Mouse (Mus musculus) CD4-positive, CD25-positive, alpha-beta regulatory T cell, adult 2 months (primary cell): ENCODE data around the gene Olfml2b.

Experiments
- DNase-seq: peaks from one replicate; pipeline ENCODE4 v3.0.0-alpha.2; 2012; ENCODE audit warnings: low read depth, low spot score

The Olfml2b gene

GRCm38 (mm10) chr1:170646606-170647287, 2.4 kb downstream of the Olfml2b start:
- no peak for DNase-seq

DNA sequence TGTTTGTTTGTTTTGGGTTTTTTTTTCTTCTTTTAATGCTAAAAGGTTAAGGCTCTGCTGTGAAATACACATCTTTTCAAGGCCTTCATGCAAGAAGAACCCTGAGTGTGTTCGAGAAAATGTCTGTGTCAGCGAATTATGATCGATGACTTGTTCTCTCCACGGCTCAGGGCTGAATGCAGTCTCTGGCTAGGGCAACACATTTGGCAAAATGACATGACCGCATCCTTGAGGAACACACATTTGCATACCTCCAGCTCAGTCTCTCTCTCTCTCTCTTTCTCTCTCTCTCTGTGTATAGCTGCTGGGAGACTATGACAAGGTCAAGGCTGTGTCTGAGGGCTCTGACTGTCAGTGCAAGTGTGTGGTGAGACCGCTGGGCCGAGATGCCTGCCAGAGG, 3.0 kb downstream of the Olfml2b start:
- DNase-seq = no peak

DNA sequence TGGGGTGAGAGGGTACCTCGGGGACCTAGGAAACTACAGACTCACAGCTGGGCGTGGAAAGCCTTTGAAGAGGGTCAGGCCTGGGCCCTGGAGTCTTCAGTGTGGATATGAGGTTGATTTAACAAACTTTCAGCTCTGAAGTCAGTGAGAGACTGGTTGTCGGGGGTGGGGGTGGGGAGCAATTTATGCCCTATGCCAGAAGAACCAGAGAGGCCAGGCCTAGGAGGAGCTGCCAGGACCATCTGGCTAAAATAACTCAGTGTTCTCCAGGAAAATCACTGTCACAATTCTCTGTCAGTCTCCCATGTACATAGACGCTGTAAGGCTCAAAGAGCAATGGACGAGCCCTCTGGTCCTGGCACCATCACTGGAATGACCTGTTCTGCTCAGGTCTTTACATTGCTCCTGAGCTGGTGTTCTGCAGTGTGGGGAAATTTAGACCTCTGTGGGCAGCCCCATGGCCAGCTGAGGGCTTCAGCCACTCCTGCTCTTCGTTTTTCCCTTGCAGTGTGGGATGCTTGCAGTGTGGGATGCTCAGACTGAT, 3.7 kb downstream of the Olfml2b start:
- DNase-seq = no peak

DNA sequence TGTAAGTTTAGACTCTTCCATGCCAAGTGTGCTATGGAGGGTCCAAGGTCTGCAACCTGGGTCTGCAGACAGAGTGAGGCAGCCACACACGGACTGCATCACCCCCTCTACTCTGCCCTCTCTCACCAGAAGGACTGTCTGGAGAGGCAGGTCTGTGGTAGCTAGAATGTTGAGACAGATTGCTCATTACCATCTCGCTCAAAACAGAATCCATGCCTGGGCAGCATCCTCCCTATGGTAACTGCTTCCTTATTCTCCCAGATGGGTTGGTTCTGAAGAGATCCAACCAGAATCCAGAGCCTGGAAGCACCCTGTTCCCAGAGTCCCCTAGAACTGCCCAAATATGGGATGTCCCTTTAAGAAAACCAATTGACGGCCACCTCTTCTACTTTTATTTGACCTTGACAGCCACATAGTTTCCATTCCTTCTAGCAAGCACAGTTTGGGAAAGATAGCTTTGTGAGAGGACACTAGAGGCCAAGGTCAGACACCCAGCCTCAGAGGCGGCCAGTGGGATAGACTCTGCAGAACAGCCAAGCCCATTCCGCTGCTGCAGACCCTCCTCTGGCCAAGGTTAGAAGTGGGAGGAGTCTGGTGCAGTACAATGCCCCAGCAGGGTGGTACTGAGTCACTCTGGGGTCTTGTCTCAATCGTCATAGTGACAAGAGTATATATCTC, 6.9 kb downstream of the Olfml2b start:
- DNase-seq = no peak

DNA sequence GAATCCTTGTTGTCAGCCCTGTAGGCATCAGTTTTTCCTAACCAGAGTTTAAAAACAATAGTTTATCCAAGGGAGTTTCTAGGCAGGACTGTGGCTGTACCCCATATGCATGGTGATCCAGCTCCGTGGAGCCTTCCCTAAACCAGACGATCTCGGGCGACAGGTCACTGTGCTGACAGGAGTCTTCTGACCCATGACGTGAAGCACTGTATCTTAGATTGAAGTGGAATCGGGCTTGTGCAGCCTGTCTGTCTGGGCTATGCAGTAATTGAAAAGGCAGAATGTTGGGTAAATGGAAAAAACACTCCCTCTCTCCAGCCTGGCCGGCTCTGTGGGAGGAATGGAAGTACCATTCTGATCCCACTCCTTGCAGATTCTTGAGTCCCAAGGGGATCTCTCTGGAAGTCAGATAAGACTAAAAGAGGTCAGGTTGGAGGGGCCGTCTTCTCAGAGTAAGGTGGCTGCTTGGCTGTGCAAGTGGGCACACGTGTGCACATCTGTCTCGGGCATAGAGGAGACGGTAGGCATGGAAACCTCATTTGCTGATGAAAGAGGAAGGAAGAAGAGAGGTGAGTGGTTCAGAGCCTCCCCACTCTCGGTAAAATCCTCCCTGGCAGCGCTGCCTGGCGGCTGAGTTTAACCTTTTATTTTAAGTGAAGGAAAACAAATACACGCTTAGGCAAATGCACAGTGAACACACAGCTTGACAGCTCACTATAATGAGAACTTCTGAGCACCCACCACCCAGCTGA, 7.8 kb downstream of the Olfml2b start:
- DNase-seq = no peak

DNA sequence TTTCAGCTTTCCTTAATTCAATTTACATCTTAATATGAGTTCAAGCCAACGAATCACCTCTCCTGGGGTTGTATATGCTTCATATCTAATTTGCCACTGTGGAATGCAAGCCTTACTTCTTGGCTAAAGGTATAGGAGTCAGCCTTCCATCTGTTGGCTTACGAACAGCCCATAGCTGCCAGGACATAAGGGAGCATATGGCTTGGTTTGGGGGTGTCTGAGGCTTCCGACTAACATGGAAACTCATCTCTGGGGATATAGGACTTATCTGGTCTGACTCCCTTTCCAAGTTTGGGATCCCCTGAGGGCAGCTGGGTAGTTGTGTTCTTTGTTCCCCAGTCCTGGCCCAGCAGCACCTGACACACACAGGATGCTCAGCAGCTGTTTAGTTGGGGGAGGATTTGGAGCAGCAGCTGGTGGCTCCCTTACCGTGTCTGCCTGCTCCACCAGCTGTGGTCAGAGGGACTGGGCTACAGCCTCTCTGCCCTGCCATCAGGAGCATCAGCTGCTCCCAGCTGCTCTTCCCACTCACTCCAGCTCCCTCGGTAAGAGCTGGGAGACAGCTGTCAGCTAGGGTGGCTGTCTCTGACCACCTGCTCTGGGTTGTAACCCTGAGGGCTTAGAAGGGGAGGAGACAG, 11.1 kb downstream of the Olfml2b start:
- DNase-seq = no peak

GRCm38 (mm10) chr1:170656518-170657227, 12.3 kb downstream of the Olfml2b start:
- no peak for DNase-seq

DNA sequence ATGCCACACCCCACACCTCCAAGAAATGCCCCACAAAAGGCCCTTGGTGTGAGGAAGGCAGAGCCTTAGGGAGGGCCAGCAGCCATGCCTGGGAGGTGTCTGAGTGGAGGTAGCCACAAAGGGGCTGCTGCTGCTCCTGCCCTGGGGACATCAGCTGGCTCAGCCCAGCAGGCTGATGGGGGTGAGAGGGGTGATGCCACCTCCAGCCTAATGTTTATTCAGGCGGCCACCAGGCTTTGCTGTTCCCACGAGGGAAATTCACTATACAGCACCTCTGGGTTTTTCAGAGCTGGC, 12.8 kb downstream of the Olfml2b start:
- DNase-seq = no peak

DNA sequence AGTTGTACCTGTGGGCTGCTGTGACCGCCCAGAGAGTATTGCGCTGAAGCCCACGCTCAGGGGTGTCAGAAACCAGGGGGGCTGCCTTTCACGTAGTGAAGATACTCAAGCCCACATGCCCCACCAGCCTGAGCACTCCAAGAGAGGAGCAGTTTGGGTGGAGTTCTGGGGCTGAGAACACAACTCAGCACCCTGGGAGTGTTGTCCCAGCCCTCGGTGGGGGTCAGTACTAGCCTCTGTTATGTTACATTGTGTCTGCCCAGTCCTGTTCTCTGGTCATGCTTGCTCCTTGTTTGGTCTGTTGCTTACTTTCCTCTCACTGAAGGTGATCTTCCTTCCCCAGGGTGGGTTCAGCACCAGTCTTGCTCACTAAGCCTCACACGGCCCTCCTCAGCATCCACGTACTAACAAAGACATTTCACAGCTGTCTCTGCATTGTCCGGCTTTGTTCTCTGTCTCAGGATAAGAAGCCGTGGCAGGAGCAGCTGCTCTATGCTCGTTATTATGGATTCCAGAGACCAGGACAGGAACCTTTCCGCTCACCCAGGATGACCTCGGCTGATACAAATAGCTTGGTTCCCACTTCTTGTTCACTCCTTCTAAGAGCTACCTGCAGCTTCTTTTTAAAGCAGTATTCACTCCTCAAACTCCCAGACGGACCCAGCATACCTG, 13.4 kb downstream of the Olfml2b start:
- DNase-seq = no peak

GRCm38 (mm10) chr1:170659260-170659659, 14.9 kb downstream of the Olfml2b start:
- no peak for DNase-seq

GRCm38 (mm10) chr1:170664620-170665185, 20.4 kb downstream of the Olfml2b start:
- DNase-seq = no peak

- no peak for DNase-seq
These were observed 20.9 kb downstream of the Olfml2b start for GRCm38 (mm10) chr1:170665200-170665599.

GRCm38 (mm10) chr1:170674184-170674775, 29.9 kb downstream of the Olfml2b start:
- no peak for DNase-seq

DNA sequence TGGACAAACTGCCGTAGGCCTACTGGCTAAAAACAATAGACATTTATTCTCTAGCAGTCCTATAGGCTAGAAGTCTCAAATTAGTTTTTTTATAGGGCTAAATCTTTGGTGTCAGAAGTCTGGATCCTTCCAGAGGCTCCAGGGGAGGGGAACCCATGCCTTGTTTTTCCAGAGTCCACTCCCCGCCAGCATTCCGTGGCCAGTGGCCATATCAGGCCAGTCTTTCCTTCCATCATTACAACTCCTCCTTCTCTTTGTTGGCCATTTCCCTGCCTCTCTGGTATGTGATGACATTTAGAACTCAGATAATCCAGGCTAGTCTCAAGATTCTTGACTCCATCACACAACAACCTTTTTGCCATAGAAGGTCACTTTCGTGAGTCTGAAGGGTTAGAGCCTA, 33.3 kb downstream of the Olfml2b start:
- no peak for DNase-seq

GRCm38 (mm10) chr1:170678861-170679260, 34.5 kb downstream of the Olfml2b start:
- DNase-seq = no peak

DNA sequence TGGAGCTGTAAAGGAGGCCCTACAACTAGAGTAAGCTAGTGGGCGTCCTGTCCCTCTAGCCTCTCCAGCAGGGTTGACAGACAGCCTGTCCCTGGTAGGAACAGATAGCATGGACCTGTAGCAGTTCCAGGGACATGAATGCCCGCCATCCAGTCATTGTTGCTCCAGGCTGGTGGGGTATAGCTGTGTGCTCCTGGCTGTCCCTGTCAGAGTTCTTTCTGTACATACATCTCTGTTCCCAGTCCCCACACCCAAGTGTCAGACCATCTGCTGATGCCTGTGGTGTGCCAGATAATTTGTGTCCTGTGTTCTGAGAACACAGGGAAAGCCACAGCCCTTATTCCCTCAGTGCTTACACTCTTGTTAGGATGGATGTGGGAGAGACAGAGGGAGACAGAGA, 35.3 kb downstream of the Olfml2b start:
- DNase-seq = no peak

DNA sequence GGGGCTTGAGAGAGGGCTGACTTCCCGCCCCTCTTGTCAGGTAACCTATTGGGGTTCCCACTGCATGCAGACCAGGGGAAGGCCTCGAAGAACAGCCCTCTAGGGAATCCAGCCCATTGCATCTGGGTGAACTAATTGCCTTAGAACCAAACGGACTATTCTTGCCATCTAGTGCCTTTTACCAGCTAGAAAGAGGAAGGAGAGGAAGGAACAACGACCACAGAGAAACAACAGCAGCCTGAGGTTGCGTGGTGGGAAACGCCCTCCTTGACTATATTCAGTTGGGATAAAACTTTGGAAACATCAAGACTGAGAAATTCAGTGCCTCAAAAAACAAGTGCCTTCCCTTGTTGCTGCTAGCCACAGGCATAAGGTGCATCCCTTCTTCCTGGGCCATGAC, 39.5 kb downstream of the Olfml2b start:
- no peak for DNase-seq

DNA sequence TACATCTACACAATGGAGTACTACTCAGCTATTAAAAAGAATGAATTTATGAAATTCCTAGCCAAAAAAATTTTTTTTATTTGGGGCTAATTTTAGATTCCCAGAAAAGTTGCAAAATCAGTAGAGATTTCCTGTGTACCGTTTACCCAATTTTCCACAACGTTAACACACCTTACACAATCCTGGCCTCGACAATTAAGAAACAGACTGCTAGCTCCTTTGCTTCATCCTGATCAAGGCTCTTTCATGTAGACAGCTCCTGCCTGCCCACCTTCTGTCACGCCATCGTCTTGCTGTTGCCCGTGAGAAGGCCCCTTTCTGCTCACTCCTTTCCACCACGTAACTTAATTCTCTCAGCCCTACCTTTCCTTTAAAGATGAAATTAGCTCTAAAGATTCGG, 45.4 kb downstream of the Olfml2b start:
- DNase-seq = no peak

GRCm38 (mm10) chr1:170691301-170691700, 47.0 kb downstream of the Olfml2b start:
- no peak for DNase-seq

GRCm38 (mm10) chr1:170694821-170695291, 50.5 kb downstream of the Olfml2b start:
- DNase-seq = no peak
